Comparison of ENCODE assay signal across 14 mouse cellular contexts in genomic region chr12:112921518-112921917, GRCm38 (mm10). TPM values are rescaled to one million over a fixed set of nuclear protein-coding genes. Genes with fewer than 3 reads are reported as not detected.
"Had no signal": no experiment of that assay in that cellular context is flagged by ENCODE, and none has a peak within 500 bp of the region (broad histone marks: within the 10 kb centered on the region; RNA-seq: fewer than 3 reads in every experiment).

No protein-coding gene starts in this region.

- H3K4me1 ChIP-seq: lung, embryonic 15.5 days had no signal

- H3K9me3 ChIP-seq: limb, embryonic 12.5 days; liver, embryonic 13.5 days; lung, embryonic 15.5 days; midbrain, embryonic 15.5 days; neural tube, embryonic 12.5 days had no signal

- H3K4me2 ChIP-seq: limb, embryonic 12.5 days; liver, embryonic 13.5 days; lung, embryonic 15.5 days; midbrain, embryonic 15.5 days; neural tube, embryonic 12.5 days had no signal

- H3K4me3 ChIP-seq: layer of hippocampus, adult 2 months; limb, embryonic 12.5 days; liver, embryonic 13.5 days; lung, embryonic 15.5 days; midbrain, embryonic 15.5 days; neural tube, embryonic 12.5 days had no signal

- DNase-seq: kidney, postnatal 10 days; kidney, postnatal 4 days; liver; liver, embryonic 13.5 days; liver, postnatal 0 days; thymus, postnatal 4 days had no signal

- ATAC-seq: liver, postnatal 0 days; midbrain, embryonic 15.5 days had no signal

- H3K36me3 ChIP-seq: limb, embryonic 12.5 days; liver, embryonic 13.5 days; lung, embryonic 15.5 days had no signal

- H3K27me3 ChIP-seq: midbrain, embryonic 15.5 days had no signal

- H3K9ac ChIP-seq: limb, embryonic 12.5 days; liver, embryonic 13.5 days; liver, postnatal 0 days; lung, embryonic 15.5 days; midbrain, embryonic 15.5 days; neural tube, embryonic 12.5 days had no signal

- H3K27ac ChIP-seq: layer of hippocampus, adult 2 months; limb, embryonic 12.5 days; liver, embryonic 13.5 days; lung, embryonic 15.5 days; midbrain, embryonic 15.5 days; neural tube, embryonic 12.5 days; stomach, postnatal 0 days had no signal

RNA-seq across cellular contexts. Expression of gene Gpr132, which starts 53.5 kb away (rescaled TPM):
- total RNA-seq: layer of hippocampus, adult 2 months; layer of hippocampus, postnatal 10 days; left cerebral cortex, postnatal 36 days had no signal
- polyA plus RNA-seq: limb, embryonic 12.5 days; neural tube, embryonic 12.5 days had no signal
